Mouse (Mus musculus): Measurements from ENCODE around the gene Hapln1. TPM values are rescaled to one million over a fixed set of nuclear protein-coding genes. Genes with fewer than 3 reads are reported as not detected.

Hapln1 gene
- total RNA-seq, 2 experiments from 2014 or later, result 1.4 to 2.1 TPM

DNA sequence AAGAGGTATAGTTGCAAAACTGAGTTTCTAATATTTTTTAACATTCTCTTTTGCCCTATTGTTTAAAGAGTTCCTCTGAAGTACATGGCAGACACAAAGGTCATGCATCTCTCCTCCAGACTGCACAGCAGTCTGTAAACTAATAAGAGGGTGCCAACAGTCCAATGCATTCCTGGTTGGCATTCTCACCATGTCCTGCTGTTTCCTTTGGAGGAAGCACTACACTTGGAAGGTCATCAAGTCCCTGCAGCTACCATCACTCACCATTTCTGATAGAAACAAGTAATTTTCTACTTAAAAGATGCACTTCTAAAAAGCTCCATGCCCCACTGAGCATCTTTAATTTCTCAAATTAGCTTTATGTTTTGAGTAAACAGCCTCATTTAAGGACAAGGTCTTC lies 57.8 kb downstream of the Hapln1 start:
- no peak for DNase-seq (ENCODE audit: low spot score in 2 of 2)

DNA sequence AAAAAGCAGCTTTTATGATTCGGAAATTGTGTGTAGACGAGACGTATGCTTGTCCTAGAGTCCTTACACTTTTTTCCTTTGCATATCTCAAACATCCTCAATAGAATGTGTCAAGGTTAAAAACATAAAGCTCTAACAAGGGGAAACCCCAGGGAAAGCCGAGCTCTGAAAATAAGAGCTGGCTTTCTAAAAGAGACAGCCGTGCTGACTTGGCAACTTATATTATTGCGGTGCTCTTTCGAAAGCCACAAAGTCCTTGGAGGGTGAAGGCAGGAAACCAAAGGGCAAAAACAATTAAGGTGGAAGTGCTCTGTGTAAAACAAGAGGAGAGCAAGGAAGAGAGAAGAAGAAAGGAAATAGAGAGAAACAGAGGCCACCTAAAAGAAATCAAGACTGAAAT lies 60.9 kb downstream of the Hapln1 start:
- DNase-seq (ENCODE audit: low spot score in 2 of 2), result no peak

- DNase-seq (ENCODE audit: low spot score in 2 of 2), result no peak
Observed at GRCm38 (mm10) chr13:89603336-89603735, 63.7 kb downstream of the Hapln1 start.

DNA sequence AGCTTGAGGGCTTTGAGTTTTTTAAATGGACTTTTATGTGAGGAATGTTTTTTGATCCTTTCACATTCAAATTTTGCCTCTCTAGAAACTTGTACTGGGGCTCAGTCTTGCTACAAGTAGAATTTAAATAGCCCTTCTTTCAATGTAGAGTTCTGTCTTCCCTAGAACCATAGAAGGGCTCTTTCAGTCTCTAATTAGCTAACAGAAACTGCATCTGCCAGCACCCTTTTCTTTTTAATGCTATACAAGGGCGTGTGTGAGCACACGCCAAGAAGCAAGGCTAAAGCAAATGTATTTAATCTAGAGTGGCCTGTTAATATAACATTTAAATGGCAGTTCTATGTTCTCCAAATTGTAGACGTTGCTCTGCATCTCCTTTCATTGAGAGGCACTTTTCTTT lies 67.8 kb downstream of the Hapln1 start:
- no peak for DNase-seq (ENCODE audit: low spot score in 2 of 2)

GRCm38 (mm10) chr13:89619064-89619463 lies 79.5 kb downstream of the Hapln1 start:
- no peak for DNase-seq (ENCODE audit: low spot score in 2 of 2)

DNA sequence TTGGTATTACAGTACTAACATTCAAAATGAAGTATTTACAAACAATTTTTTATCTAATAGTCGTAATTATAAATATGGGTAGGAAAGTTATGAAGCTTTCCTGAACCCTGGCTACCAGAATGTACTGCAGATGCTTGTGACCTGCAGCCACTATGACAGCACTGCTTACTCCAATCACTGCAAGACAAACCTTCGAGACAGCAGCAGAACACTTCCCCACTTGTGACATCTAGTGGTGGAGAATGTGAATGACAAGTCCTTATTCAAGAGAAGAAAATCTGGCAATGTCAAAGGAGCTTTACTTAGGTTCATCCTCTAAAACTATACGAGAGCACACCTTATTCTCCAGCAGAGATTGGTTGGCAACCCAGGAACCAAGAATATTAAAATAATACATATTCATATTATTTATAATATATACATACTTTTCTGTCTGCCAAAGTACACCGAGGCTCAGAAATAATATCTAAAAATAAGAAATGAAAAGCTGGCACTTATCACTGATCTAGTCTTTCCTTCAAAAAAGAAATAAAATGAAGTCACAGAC lies 94.6 kb downstream of the Hapln1 start:
- DNase-seq (ENCODE audit: low spot score in 2 of 2), result peak in 1 of 2 experiments; percentile 16

DNA sequence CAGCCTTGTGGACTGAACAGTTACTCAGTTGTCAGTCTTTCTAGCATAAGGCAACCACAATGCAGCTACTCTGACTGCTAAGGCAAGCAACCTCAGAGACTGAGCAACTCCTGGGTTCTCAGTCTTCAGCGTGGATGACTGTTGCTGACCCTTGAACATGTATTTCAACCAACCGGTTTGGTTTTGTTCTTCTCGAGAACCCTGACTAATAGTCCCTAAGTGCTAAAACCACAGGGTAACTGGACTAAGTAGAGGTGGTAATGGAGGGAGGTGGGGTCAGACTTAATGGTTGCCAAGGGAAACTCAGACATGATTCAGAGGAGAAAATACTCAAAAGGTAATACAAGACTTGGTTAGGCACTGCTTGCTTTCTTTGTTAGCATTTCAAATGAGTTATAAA lies 97.4 kb downstream of the Hapln1 start:
- no peak for DNase-seq (ENCODE audit: low spot score in 2 of 2)

DNA sequence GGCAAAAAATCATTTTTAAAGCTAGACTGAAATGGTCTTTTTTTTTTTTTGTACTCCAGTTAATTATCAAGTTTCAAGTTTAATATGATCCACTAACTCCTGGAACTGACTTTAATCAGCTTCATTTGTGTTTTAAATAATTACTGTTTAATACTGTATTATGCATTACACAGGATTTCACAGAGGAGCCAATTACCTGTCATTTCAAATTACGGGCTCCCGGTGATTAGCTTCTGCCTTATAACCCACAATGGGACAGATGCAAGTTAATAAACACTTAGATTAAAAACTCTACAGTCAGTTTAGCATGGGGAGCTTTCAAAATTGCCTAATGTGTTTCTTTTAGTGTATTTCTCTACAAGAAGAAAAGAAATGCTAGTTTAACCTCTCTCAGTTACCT lies 106.0 kb downstream of the Hapln1 start:
- no peak for DNase-seq (ENCODE audit: low spot score in 2 of 2)

DNA sequence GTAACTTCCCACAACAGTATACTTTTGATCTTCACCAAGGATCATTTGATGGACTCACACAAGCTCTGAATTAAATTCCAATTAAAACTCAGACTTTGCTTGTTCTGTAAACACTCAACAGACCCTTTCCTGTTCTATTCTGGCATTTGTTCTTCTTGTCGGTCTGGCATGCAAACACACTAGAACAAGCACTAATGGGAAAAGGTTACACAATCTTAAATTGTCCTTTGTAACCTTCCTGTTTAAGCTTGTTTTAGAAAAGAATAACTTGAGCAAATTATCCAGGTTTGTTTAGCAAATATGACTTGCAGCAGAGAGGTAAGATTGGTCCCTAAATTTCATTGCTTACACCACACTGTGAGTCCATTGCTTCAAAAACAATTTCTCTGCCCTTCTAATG lies 113.2 kb downstream of the Hapln1 start:
- DNase-seq (ENCODE audit: low spot score in 2 of 2), result no peak

DNA sequence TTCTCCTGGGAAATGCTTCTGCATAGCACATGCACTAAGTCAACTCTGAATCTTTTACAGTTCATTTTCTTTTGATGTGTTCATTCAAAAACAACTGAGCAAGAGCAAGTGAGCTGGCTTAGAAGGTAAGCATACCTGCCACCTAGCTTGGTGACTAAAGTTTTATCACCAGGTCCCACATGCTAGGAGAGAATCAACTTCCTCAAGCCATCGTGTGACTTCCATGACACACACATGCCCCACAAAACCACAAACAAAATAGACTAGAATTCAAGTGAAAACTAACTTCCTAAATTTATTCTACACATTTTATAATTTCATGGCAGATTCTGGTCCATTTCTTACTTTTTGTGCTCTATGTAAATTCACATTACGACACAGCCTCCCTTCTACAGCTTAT lies 113.7 kb downstream of the Hapln1 start:
- no peak for DNase-seq (ENCODE audit: low spot score in 2 of 2)

GRCm38 (mm10) chr13:89657046-89657445 lies 117.5 kb downstream of the Hapln1 start:
- DNase-seq (ENCODE audit: low spot score in 2 of 2), result no peak

Other genes with a start within 250 kb of the Hapln1 start
- 1 to 10 TPM; 1.7 to 4.7 TPM for gene Vcan, start 202.7 kb downstream of the Hapln1 start, total RNA-seq (2021)